Mouse (Mus musculus): ENCODE measurements around the gene Fcmr.

DNA sequence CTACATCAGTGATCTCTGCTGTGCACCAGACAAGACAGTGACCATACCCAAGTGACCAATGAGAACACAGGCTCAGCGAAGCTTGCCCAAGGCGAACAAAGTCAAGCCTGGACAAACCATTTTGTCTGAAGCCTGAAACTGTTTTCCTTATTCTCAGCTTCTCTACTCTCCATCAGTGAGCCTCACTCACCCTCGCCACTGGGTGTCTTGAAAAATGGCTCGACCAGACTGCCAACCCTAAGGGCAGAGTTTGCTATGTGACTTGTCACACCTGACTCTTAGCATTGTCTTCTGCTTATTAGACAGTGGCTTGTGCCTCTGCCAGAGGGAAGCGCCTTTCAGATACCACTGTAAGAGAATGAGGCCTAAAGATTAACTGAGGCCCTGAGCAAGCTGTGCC is 728 bp upstream of the Fcmr start:
- no peak for TF ChIP-seq CTCF (IDR thresholded peaks at IDR 0.05; ENCODE audit: borderline replicate concordance, extremely low read depth, insufficient read depth, insufficient read length)
- TF ChIP-seq POLR2A (IDR thresholded peaks at IDR 0.05; ENCODE audit: borderline replicate concordance, extremely low read depth, insufficient read depth, insufficient read length, poor library complexity, severe bottlenecking): no peak
